Comparison of ENCODE assay signal across 8 mouse cellular contexts in genomic region chr10:31173169-31173686, GRCm38 (mm10).
DNase-seq lines count a peak whose midpoint lies in the region; ATAC-seq lines count a peak whose summit lies in the region.

No protein-coding gene starts in this region.

- H3K9ac ChIP-seq in liver, embryonic 12.5 days = no peak overlapping the region
- no peak overlapping the region for H3K9ac ChIP-seq in forebrain, embryonic 12.5 days
- no peak overlapping the region for H3K9ac ChIP-seq in heart, embryonic 11.5 days (ENCODE audit: low read depth, low read length)
- H3K9ac ChIP-seq in neural tube, embryonic 15.5 days (replicated peaks) = no peak overlapping the region

- H3K27ac ChIP-seq in liver, embryonic 12.5 days = no peak overlapping the region
- no peak overlapping the region for H3K27ac ChIP-seq in forebrain, embryonic 12.5 days
- peak overlapping the region; percentile 13; the same call in 1 of the 2 replicates for H3K27ac ChIP-seq in heart, embryonic 11.5 days (ENCODE audit: low read depth, low read length)
- peak overlapping the region; percentile 51; the same call in 1 of the 2 replicates for H3K27ac ChIP-seq in neural tube, embryonic 15.5 days (replicated peaks)

- peak; percentile 40 for DNase-seq in liver
- peak; percentile 11 for DNase-seq in kidney, adult 9 months
- DNase-seq in left cerebral cortex, postnatal 4 days = peak; percentile 81
- DNase-seq in thymus, postnatal 0 days (ENCODE audit: low spot score) = no peak

- no peaks in the 10 kb centered on the region for H3K4me1 ChIP-seq in liver, embryonic 12.5 days
- H3K4me1 ChIP-seq in forebrain, embryonic 12.5 days = no peaks in the 10 kb centered on the region
- peaks cover 7% of the 10 kb centered on the region for H3K4me1 ChIP-seq in heart, embryonic 11.5 days (ENCODE audit: control insufficient read depth, insufficient read depth, low read length)
- H3K4me1 ChIP-seq in neural tube, embryonic 15.5 days = no peaks in the 10 kb centered on the region

- intact Hi-C loops in left cerebral cortex, postnatal 4 days (cut with DNase I) = no loop called here

- 67% methylated on average over 15 of the region's 15 CpGs for WGBS in liver, embryonic 12.5 days (ENCODE audit: insufficient replicate concordance)
- 47% methylated on average over 15 of the region's 15 CpGs for WGBS in forebrain, embryonic 12.5 days
- WGBS in heart, embryonic 11.5 days (ENCODE audit: insufficient replicate concordance) = 41% methylated on average over 15 of the region's 15 CpGs
- WGBS in neural tube, embryonic 15.5 days = 47% methylated on average over 15 of the region's 15 CpGs

- no peak for ATAC-seq in liver, embryonic 12.5 days
- peak; percentile 79; the same call in 1 of the 2 replicates for ATAC-seq in forebrain, embryonic 12.5 days (ENCODE audit: low FRiP score)
- ATAC-seq in heart, embryonic 11.5 days (replicated peaks; ENCODE audit: insufficient number of reproducible peaks, low FRiP score, low TSS enrichment) = peak; percentile 52; the same call in 1 of the 2 replicates
- ATAC-seq in neural tube, embryonic 15.5 days (ENCODE audit: low FRiP score) = peak; percentile 85

- H3K4me3 ChIP-seq in liver, embryonic 12.5 days = no peak overlapping the region
- H3K4me3 ChIP-seq in forebrain, embryonic 12.5 days (replicated peaks) = no peak overlapping the region
- no peak overlapping the region for H3K4me3 ChIP-seq in heart, embryonic 11.5 days (ENCODE audit: low read depth, low read length)
- no peak overlapping the region for H3K4me3 ChIP-seq in neural tube, embryonic 15.5 days (replicated peaks)

- no peak overlapping the region for H3K4me2 ChIP-seq in liver, embryonic 12.5 days
- H3K4me2 ChIP-seq in forebrain, embryonic 12.5 days = no peak overlapping the region
- H3K4me2 ChIP-seq in heart, embryonic 11.5 days = no peak overlapping the region
- H3K4me2 ChIP-seq in neural tube, embryonic 15.5 days = no peak overlapping the region

- H3K36me3 ChIP-seq in liver, embryonic 12.5 days = no peaks in the 10 kb centered on the region
- H3K36me3 ChIP-seq in forebrain, embryonic 12.5 days (replicated peaks) = no peaks in the 10 kb centered on the region
- H3K36me3 ChIP-seq in heart, embryonic 11.5 days (ENCODE audit: control insufficient read depth, insufficient read depth, low read length) = no peaks in the 10 kb centered on the region
- no peaks in the 10 kb centered on the region for H3K36me3 ChIP-seq in neural tube, embryonic 15.5 days

- H3K9me3 ChIP-seq in liver, embryonic 12.5 days (replicated peaks) = no peaks in the 10 kb centered on the region
- no peaks in the 10 kb centered on the region for H3K9me3 ChIP-seq in forebrain, embryonic 12.5 days
- no peaks in the 10 kb centered on the region for H3K9me3 ChIP-seq in heart, embryonic 11.5 days (replicated peaks; ENCODE audit: control insufficient read depth, low read length)
- H3K9me3 ChIP-seq in neural tube, embryonic 15.5 days (replicated peaks) = no peaks in the 10 kb centered on the region

- H3K27me3 ChIP-seq in liver, embryonic 12.5 days (replicated peaks) = no peaks in the 10 kb centered on the region
- H3K27me3 ChIP-seq in forebrain, embryonic 12.5 days = no peaks in the 10 kb centered on the region
- no peaks in the 10 kb centered on the region for H3K27me3 ChIP-seq in heart, embryonic 11.5 days (ENCODE audit: control insufficient read depth, insufficient read depth, low read length)
- H3K27me3 ChIP-seq in neural tube, embryonic 15.5 days (replicated peaks) = no peaks in the 10 kb centered on the region

Comparison
In these comparisons a context has a peak if more than half of its experiments do, and no peak if none do; other contexts are left out.
1. H3K27ac ChIP-seq: peak in heart, embryonic 11.5 days (single experiment) and neural tube, embryonic 15.5 days (single experiment); none in liver, embryonic 12.5 days (single experiment) and forebrain, embryonic 12.5 days (single experiment).